ENCODE assay signal across 23 mouse cellular contexts in the genomic region with DNA sequence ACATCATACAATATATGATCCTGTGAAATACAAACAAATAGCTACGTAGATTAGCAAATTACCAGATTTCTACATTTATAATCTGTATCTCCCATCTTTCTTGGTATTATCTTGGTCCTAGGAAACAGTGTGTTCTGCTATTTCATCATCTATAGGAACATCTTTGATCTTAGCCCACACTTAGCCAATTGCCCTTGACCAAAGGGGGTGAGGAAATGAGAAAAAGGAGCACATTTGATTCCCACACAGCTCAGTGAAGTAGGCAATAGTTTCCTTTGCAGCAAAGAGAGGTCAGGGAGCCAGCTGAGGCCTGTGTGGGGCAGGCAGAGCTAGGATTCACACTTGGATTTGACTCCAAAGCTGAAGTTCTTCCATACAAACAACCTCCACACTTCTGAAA. TPM values are rescaled to one million over a fixed set of nuclear protein-coding genes. Genes with fewer than 3 reads are reported as not detected.
A peak's percentile ranks its signal among the peaks of the same experiment; 100 is the strongest.
DNase-seq lines count a peak whose midpoint lies in the region; ATAC-seq and TF ChIP-seq lines count a peak whose summit lies in the region.
"Had no signal": no experiment of that assay in that cellular context is flagged by ENCODE, and none has a peak within 500 bp of the region (broad histone marks: within the 10 kb centered on the region; RNA-seq: fewer than 3 reads in every experiment).

No protein-coding gene starts in this region.

- no peak for DNase-seq in forebrain, embryonic 10.5 days (ENCODE audit: extremely low spot score, low spot score)
- no peak for DNase-seq in heart, adult 8-10 months (ENCODE audit: low spot score)
- no peak for DNase-seq in kidney, postnatal 36 days
- DNase-seq in lung, postnatal 0 days (ENCODE audit: low spot score), result peak; percentile 52
- no peak for DNase-seq in lung, adult 2 months
- DNase-seq: adrenal gland, postnatal 10 days; adrenal gland, postnatal 36 days; cerebellum, adult 18-20 months; cerebellum, adult 9-10 months; cerebellum, postnatal 14 days; forebrain, postnatal 0 days; gastrocnemius, postnatal 36 days; heart, adult 2 months; heart, postnatal 10 days; heart, postnatal 36 days had no signal

- peak overlapping the region; percentile 70 for H3K27ac ChIP-seq in forebrain, embryonic 10.5 days
- H3K27ac ChIP-seq in forebrain, embryonic 15.5 days (replicated peaks), result no peak overlapping the region
- H3K27ac ChIP-seq in heart, embryonic 12.5 days (ENCODE audit: poor library complexity, severe bottlenecking), result no peak overlapping the region
- H3K27ac ChIP-seq in kidney, embryonic 15.5 days, result 0 out of 2 replicates have a peak overlapping the region, but pooled peaks have one; percentile 48
- H3K27ac ChIP-seq in lung, postnatal 0 days (ENCODE audit: low read length), result peak overlapping the region; percentile 27; the same call in 1 of the 2 replicates
- H3K27ac ChIP-seq: forebrain, embryonic 12.5 days; heart, adult 2 months; heart, embryonic 15.5 days; hindbrain, embryonic 14.5 days had no signal

- no peak overlapping the region for H3K4me2 ChIP-seq in forebrain, embryonic 15.5 days (replicated peaks)
- H3K4me2 ChIP-seq in heart, embryonic 12.5 days, result no peak overlapping the region
- H3K4me2 ChIP-seq in kidney, embryonic 15.5 days, result no peak overlapping the region
- no peak overlapping the region for H3K4me2 ChIP-seq in lung, postnatal 0 days (replicated peaks; ENCODE audit: low read depth, low read length)
- H3K4me2 ChIP-seq: forebrain, embryonic 12.5 days; heart, embryonic 11.5 days; heart, embryonic 15.5 days; hindbrain, embryonic 14.5 days had no signal

- no peak for TF ChIP-seq POLR2A in lung, adult 2 months (IDR thresholded peaks at IDR 0.05; ENCODE audit: borderline replicate concordance, extremely low read depth, low read depth, low read length)

- H3K4me1 ChIP-seq in forebrain, embryonic 10.5 days, result peaks cover 63% of the 10 kb centered on the region
- H3K4me1 ChIP-seq in forebrain, embryonic 15.5 days, result peaks cover 25% of the 10 kb centered on the region
- H3K4me1 ChIP-seq in heart, embryonic 12.5 days (replicated peaks), result peaks cover 35% of the 10 kb centered on the region
- peaks cover 15% of the 10 kb centered on the region for H3K4me1 ChIP-seq in kidney, embryonic 15.5 days
- peaks cover 16% of the 10 kb centered on the region; the same call in 1 of the 2 replicates for H3K4me1 ChIP-seq in lung, postnatal 0 days (ENCODE audit: insufficient read depth, low read depth, low read length)
- peaks cover 2% of the 10 kb centered on the region; the same call in 1 of the 2 replicates for H3K4me1 ChIP-seq in lung, adult 2 months (ENCODE audit: control insufficient read depth, insufficient read depth, low read length)

- no peak overlapping the region for H3K4me3 ChIP-seq in forebrain, embryonic 10.5 days
- no peak overlapping the region for H3K4me3 ChIP-seq in forebrain, embryonic 15.5 days
- no peak overlapping the region for H3K4me3 ChIP-seq in heart, embryonic 12.5 days
- no peak overlapping the region for H3K4me3 ChIP-seq in kidney, embryonic 15.5 days (replicated peaks)
- H3K4me3 ChIP-seq in lung, postnatal 0 days (ENCODE audit: low read depth, low read length), result no peak overlapping the region
- H3K4me3 ChIP-seq in lung, adult 2 months (replicated peaks; ENCODE audit: extremely low read depth, low read depth, low read length), result no peak overlapping the region
- H3K4me3 ChIP-seq: forebrain, embryonic 12.5 days; heart, adult 2 months; heart, embryonic 15.5 days had no signal

- WGBS in forebrain, embryonic 10.5 days, result 89% methylated on average over 1 of the region's 1 CpGs
- WGBS in forebrain, embryonic 15.5 days, result 84% methylated on average over 1 of the region's 1 CpGs
- 90% methylated on average over 1 of the region's 1 CpGs for WGBS in heart, embryonic 12.5 days
- WGBS in kidney, embryonic 15.5 days, result 82% methylated on average over 1 of the region's 1 CpGs
- WGBS in lung, postnatal 0 days, result 55% methylated on average over 1 of the region's 1 CpGs
- WGBS in lung, adult 2 months, result 80% methylated on average over 1 of the region's 1 CpGs

- TF ChIP-seq CTCF in lung, postnatal 0 days (IDR thresholded peaks at IDR 0.05), result no peak
- no peak for TF ChIP-seq CTCF in lung, adult 2 months (IDR thresholded peaks at IDR 0.05; ENCODE audit: insufficient read depth, low read length)

- ATAC-seq in forebrain, embryonic 15.5 days (replicated peaks), result no peak
- no peak for ATAC-seq in heart, embryonic 12.5 days (ENCODE audit: insufficient number of reproducible peaks, low FRiP score)
- no peak for ATAC-seq in kidney, embryonic 15.5 days (replicated peaks; ENCODE audit: low FRiP score)
- ATAC-seq in lung, postnatal 0 days, result peak; percentile 75
- ATAC-seq: activated CD4-positive, CD25-positive, alpha-beta regulatory T cell, adult 4 months; forebrain, postnatal 0 days had no signal

- peak; percentile 91 for TF ChIP-seq EP300 in lung, postnatal 0 days (IDR thresholded peaks at IDR 0.05)

- peaks cover 4% of the 10 kb centered on the region; the same call in 1 of the 2 replicates for H3K9me3 ChIP-seq in forebrain, embryonic 10.5 days
- no peaks in the 10 kb centered on the region for H3K9me3 ChIP-seq in forebrain, embryonic 15.5 days
- no peaks in the 10 kb centered on the region for H3K9me3 ChIP-seq in heart, embryonic 12.5 days (replicated peaks)
- H3K9me3 ChIP-seq in kidney, embryonic 15.5 days (replicated peaks), result no peaks in the 10 kb centered on the region
- no peaks in the 10 kb centered on the region for H3K9me3 ChIP-seq in lung, postnatal 0 days (ENCODE audit: low read length)
- H3K9me3 ChIP-seq: forebrain, embryonic 12.5 days; heart, embryonic 15.5 days had no signal

- H3K9ac ChIP-seq in forebrain, embryonic 15.5 days (replicated peaks), result no peak overlapping the region
- H3K9ac ChIP-seq in heart, embryonic 12.5 days, result peak overlapping the region; percentile 30; the same call in 1 of the 2 replicates
- no peak overlapping the region for H3K9ac ChIP-seq in kidney, embryonic 15.5 days
- no peak overlapping the region for H3K9ac ChIP-seq in lung, postnatal 0 days (replicated peaks; ENCODE audit: low read depth)
- H3K9ac ChIP-seq: forebrain, embryonic 12.5 days; forebrain, postnatal 0 days; heart, embryonic 15.5 days; hindbrain, embryonic 14.5 days had no signal

- H3K27me3 ChIP-seq in forebrain, embryonic 10.5 days (ENCODE audit: poor library complexity, severe bottlenecking), result no peaks in the 10 kb centered on the region
- no peaks in the 10 kb centered on the region for H3K27me3 ChIP-seq in forebrain, embryonic 15.5 days
- no peaks in the 10 kb centered on the region for H3K27me3 ChIP-seq in heart, embryonic 12.5 days (replicated peaks)
- H3K27me3 ChIP-seq in kidney, embryonic 15.5 days, result no peaks in the 10 kb centered on the region
- H3K27me3 ChIP-seq in lung, postnatal 0 days (replicated peaks; ENCODE audit: insufficient read depth, low read length), result no peaks in the 10 kb centered on the region
- H3K27me3 ChIP-seq: heart, embryonic 15.5 days had no signal

- peaks cover 12% of the 10 kb centered on the region for H3K36me3 ChIP-seq in forebrain, embryonic 10.5 days (replicated peaks)
- peaks cover 8% of the 10 kb centered on the region for H3K36me3 ChIP-seq in forebrain, embryonic 15.5 days
- H3K36me3 ChIP-seq in heart, embryonic 12.5 days, result peaks cover 5% of the 10 kb centered on the region
- H3K36me3 ChIP-seq in kidney, embryonic 15.5 days, result peaks cover 5% of the 10 kb centered on the region
- H3K36me3 ChIP-seq in lung, postnatal 0 days (ENCODE audit: insufficient read depth, low read length), result no peaks in the 10 kb centered on the region
- H3K36me3 ChIP-seq: heart, embryonic 15.5 days had no signal

RNA-seq across cellular contexts. Expression of a gene that starts 18.2 kb away (rescaled TPM):
- 95.7 and 100 TPM in 2 replicates for polyA plus RNA-seq in forebrain, embryonic 10.5 days (2016; fragmentation: Nextera tagmentation; extraction: Ambion mirVana)
- polyA plus RNA-seq in forebrain, embryonic 15.5 days (2015; fragmentation: Nextera tagmentation; extraction: Ambion mirVana), result 159 and 168 TPM in 2 replicates
- 35.7 and 40.1 TPM in 2 replicates for polyA plus RNA-seq in heart, embryonic 12.5 days (2016; fragmentation: Nextera tagmentation; extraction: Ambion mirVana)
- total RNA-seq in heart, adult 8-10 months (2022), result 10 to 100 TPM in 3 of 4 experiments, 1 to 10 TPM in 1; 9.1 to 14.9 (median 13.8) TPM
- 56.0 and 65.7 TPM in 2 replicates for polyA plus RNA-seq in kidney, embryonic 15.5 days (2015; fragmentation: Nextera tagmentation; extraction: Ambion mirVana)
- 27.0 and 38.9 TPM in 2 replicates for polyA plus RNA-seq in lung, postnatal 0 days (2015; fragmentation: Nextera tagmentation; extraction: Ambion mirVana)
- polyA plus RNA-seq in lung, adult 2 months (2012; rRNA removed), result 19.2 and 27.0 TPM in 2 replicates

RNA-seq across cellular contexts. Expression of a gene that starts 31.0 kb away (rescaled TPM):
- 10.6 and 11.3 TPM in 2 replicates for polyA plus RNA-seq in forebrain, embryonic 10.5 days (2016; fragmentation: Nextera tagmentation; extraction: Ambion mirVana)
- polyA plus RNA-seq in forebrain, embryonic 15.5 days (2015; fragmentation: Nextera tagmentation; extraction: Ambion mirVana), result 6.0 and 6.8 TPM in 2 replicates
- 4.4 and 4.9 TPM in 2 replicates for polyA plus RNA-seq in heart, embryonic 12.5 days (2016; fragmentation: Nextera tagmentation; extraction: Ambion mirVana)
- 10 to 100 TPM in 3 of 4 experiments, 1 to 10 TPM in 1; 8.9 to 13.3 (median 11.3) TPM for total RNA-seq in heart, adult 8-10 months (2022)
- 9.3 and 9.5 TPM in 2 replicates for polyA plus RNA-seq in kidney, embryonic 15.5 days (2015; fragmentation: Nextera tagmentation; extraction: Ambion mirVana)
- polyA plus RNA-seq in lung, postnatal 0 days (2015; fragmentation: Nextera tagmentation; extraction: Ambion mirVana), result 18.9 TPM in 2 replicates
- 47.6 and 55.6 TPM in 2 replicates for polyA plus RNA-seq in lung, adult 2 months (2012; rRNA removed)

Comparison
In these comparisons a context has a peak if more than half of its experiments do, and no peak if none do; other contexts are left out.
1. H3K27ac ChIP-seq: peak in forebrain, embryonic 10.5 days (single experiment), kidney, embryonic 15.5 days (single experiment) and lung, postnatal 0 days (single experiment); none in forebrain, embryonic 15.5 days (single experiment) and heart, embryonic 12.5 days (single experiment).